Mouse (Mus musculus): ENCODE data around the gene Vps26a.

GRCm38 (mm10) chr10:62506019-62506556, 19.5 kb upstream of the Vps26a start:
- no peak for TF ChIP-seq CTCF (IDR thresholded peaks at IDR 0.05; ENCODE audit: extremely low read depth, insufficient read depth, low read length)
- no peak for TF ChIP-seq POLR2A (IDR thresholded peaks at IDR 0.05; ENCODE audit: extremely low read depth, insufficient read depth, low read length)

All from cortical plate, adult 2 months (tissue).